Mouse (Mus musculus): ENCODE data around the gene Ssh1. TPM values are rescaled to one million over a fixed set of nuclear protein-coding genes. Genes with fewer than 3 reads are reported as not detected.
A peak's percentile ranks its signal among the peaks of the same experiment; 100 is the strongest.

The Ssh1 gene
- total RNA-seq, 2 experiments from 2014 or later = 30.9 to 31.9 TPM

- peak; percentile 38; the same call in 1 of the 2 replicates for ATAC-seq (replicated peaks; ENCODE audit: low FRiP score, poor library complexity, severe bottlenecking)
Observed at GRCm38 (mm10) chr5:113906958-113907735, 86.5 kb downstream of the Ssh1 start.

GRCm38 (mm10) chr5:113904987-113905386, 88.7 kb downstream of the Ssh1 start:
- no peak for ATAC-seq (replicated peaks; ENCODE audit: low FRiP score, poor library complexity, severe bottlenecking)

- ATAC-seq (replicated peaks; ENCODE audit: low FRiP score, poor library complexity, severe bottlenecking) = no peak
Observed at GRCm38 (mm10) chr5:113902983-113903382, 90.7 kb downstream of the Ssh1 start.

DNA sequence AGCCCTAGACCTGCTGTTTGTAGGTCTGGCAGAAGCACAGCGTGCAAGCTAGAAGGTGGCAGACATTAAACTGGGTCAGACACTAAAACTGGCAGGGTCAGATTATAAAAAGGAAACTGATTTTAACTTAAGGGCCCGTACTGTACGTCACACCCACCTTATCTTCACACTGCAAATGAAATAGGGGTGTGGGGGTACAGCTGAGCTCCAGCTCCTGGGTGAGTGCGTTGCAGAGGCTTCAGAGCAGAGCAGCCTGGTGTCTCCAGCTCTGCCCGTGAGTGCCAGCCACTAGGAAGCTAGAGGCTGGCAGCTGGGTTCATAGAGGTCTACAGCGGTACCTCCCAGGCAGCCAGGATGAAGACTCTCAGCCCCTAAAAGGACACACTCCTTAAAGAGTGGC, 91.7 kb downstream of the Ssh1 start:
- peak; percentile 60 for ATAC-seq (replicated peaks; ENCODE audit: low FRiP score, poor library complexity, severe bottlenecking)

- no peak for ATAC-seq (replicated peaks; ENCODE audit: low FRiP score, poor library complexity, severe bottlenecking)
Observed at GRCm38 (mm10) chr5:113901074-113901571, 92.6 kb downstream of the Ssh1 start.

DNA sequence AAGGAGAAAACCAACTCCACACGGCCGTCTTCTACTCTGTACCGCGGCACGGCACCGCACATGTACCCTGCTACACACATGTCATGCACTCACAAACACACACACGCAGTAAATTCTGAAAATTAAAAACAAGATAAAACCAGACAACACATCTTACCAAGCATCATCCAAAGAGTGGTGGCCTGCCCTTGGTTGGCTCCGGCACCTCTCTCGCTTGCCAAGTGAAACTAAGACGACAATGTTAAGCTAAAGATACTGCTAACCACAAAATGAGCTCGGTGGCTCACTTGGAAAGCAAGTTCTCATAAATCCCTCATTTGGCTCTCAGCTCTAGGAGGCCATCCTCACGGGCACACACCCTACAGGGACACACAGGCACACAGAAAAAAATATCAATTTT, 94.2 kb downstream of the Ssh1 start:
- ATAC-seq (replicated peaks; ENCODE audit: low FRiP score, poor library complexity, severe bottlenecking) = no peak

DNA sequence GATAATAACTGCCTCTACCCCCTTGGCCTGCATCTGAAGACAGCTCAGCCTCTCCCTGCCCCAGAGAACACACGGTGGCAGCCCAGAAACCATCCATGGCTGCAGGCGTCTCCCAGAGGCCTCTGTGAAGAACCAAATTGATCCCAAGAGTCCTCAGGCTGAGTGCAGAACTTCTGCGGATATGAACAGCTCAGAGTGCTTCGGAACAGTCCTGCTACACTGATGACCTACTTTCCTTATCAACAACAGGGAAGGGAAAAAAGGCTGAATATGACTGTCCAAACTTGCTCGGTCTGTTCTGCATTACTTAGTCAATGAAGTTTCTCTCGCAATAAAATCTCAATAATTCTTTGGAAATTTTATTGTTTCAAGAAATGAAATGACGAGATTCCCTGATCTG, 101.7 kb downstream of the Ssh1 start:
- ATAC-seq (replicated peaks; ENCODE audit: low FRiP score, poor library complexity, severe bottlenecking) = no peak

DNA sequence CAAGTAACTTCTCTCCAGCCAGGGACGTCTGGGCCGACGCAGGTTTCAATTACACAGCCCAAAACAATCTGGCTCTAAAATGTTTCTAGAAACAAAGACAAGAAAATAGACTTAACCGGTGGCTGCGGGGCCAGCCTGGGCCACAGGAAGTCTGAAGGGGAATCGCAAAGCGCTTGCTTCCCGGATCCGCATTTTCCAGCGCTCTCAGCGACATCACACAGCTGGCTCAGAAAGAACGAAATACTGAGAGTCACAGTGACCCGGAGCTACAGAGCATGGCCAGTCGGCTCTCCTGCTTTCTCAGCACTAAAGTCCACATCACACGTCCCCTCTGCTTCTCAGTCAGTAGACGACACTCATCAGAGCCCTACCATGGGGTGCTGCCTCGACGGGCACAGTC, 102.8 kb downstream of the Ssh1 start:
- ATAC-seq (replicated peaks; ENCODE audit: low FRiP score, poor library complexity, severe bottlenecking) = no peak

GRCm38 (mm10) chr5:113889912-113890311, 103.8 kb downstream of the Ssh1 start:
- no peak for ATAC-seq (replicated peaks; ENCODE audit: low FRiP score, poor library complexity, severe bottlenecking)

DNA sequence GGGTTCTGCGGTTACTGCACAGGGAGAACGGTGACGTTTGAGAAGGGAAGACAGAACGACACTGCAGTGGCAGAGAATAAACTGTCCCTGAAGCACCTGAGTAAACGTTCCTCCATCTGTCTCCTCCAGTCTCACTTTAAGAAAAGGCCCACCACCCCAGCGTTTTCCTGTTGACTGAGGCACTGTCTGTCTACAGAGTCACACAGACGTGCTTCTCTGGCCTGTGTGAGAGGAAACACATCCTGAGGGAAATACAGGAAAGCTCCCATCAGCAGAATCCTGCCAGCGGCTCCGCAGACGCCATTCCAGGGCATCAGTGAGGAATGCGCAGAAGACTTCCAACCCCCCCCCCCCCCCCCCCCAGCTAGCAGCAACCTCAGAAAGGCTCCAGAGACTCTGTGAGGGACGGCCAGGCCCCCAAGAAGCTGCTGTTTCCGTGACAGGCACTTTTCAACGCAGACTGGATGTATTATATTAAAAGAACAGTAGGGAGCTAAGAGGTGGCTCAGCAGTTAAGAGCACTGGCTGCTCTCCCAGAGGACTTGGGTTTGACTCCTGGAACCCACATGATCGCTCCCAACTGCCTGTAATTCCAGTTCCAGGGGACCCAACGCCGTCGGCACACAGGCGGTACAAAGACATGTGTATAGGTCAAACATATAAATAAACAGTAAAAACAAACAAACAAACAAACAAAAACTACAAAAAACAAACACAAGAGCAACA, 104.3 kb downstream of the Ssh1 start:
- no peak for ATAC-seq (replicated peaks; ENCODE audit: low FRiP score, poor library complexity, severe bottlenecking)

GRCm38 (mm10) chr5:113888186-113888795, 105.4 kb downstream of the Ssh1 start:
- ATAC-seq (replicated peaks; ENCODE audit: low FRiP score, poor library complexity, severe bottlenecking) = no peak

DNA sequence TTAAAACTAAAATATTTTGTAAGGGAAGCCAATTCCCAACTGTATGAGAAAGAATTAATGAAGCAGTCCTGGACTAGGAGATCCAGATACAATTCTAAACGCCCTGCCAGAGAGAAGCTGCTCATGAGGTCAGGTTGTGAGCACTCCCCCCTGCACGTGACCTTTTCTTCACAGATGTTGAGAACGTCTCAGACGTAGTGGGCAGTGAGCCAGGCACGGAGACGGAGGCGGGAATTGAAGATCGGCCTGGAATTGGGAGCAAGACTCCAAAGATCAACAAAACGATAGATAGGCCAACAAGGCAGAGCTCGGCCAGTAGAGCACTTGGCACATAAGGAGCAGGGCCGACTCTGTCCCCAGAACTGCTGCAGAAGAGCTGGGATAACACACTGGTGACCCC, 106.6 kb downstream of the Ssh1 start:
- ATAC-seq (replicated peaks; ENCODE audit: low FRiP score, poor library complexity, severe bottlenecking) = no peak

Other genes starting within 250 kb of the Ssh1 start
- 8.4 and 22.0 TPM in 2 replicates for gene Sart3, start 221.4 kb downstream of the Ssh1 start, total RNA-seq (2015; ENCODE audit: low replicate concordance)
- 32.1 and 44.9 TPM in 2 replicates for gene Sart3, start 221.4 kb downstream of the Ssh1 start, total RNA-seq (2017; ENCODE audit: low replicate concordance)
- gene Iscu, start 221.1 kb downstream of the Ssh1 start, total RNA-seq (2015; ENCODE audit: low replicate concordance) = 54.9 and 75.3 TPM in 2 replicates
- 36.4 and 52.0 TPM in 2 replicates for gene Iscu, start 221.1 kb downstream of the Ssh1 start, total RNA-seq (2017; ENCODE audit: low replicate concordance)
- 2.9 TPM in 1 of 2 replicates, not detected in the other for gene Tmem119, start 193.4 kb downstream of the Ssh1 start, total RNA-seq (2015; ENCODE audit: low replicate concordance)
- gene Tmem119, start 193.4 kb downstream of the Ssh1 start, total RNA-seq (2017; ENCODE audit: low replicate concordance) = 3.0 TPM in 1 of 2 replicates, not detected in the other
- 81.1 and 83.0 TPM in 2 replicates for gene Selplg, start 161.2 kb downstream of the Ssh1 start, total RNA-seq (2015; ENCODE audit: low replicate concordance)
- 26.7 and 29.5 TPM in 2 replicates for gene Selplg, start 161.2 kb downstream of the Ssh1 start, total RNA-seq (2017; ENCODE audit: low replicate concordance)
- gene Coro1c, start 85.1 kb downstream of the Ssh1 start, total RNA-seq (2015; ENCODE audit: low replicate concordance) = 32.7 and 52.3 TPM in 2 replicates
- 43.4 and 52.9 TPM in 2 replicates for gene Coro1c, start 85.1 kb downstream of the Ssh1 start, total RNA-seq (2017; ENCODE audit: low replicate concordance)
- not detected in 2 replicates for gene Dao, start 9.8 kb upstream of the Ssh1 start, total RNA-seq (2015; ENCODE audit: low replicate concordance)
- not detected in 2 replicates for gene Dao, start 9.8 kb upstream of the Ssh1 start, total RNA-seq (2017; ENCODE audit: low replicate concordance)
- 1.8 and 5.0 TPM in 2 replicates for gene Usp30, start 71.6 kb upstream of the Ssh1 start, total RNA-seq (2015; ENCODE audit: low replicate concordance)
- gene Usp30, start 71.6 kb upstream of the Ssh1 start, total RNA-seq (2017; ENCODE audit: low replicate concordance) = 0.68 and 0.77 TPM in 2 replicates
- gene Svop, start 97.7 kb upstream of the Ssh1 start, total RNA-seq (2015; ENCODE audit: low replicate concordance) = not detected in 2 replicates
- 0.13 TPM in 1 of 2 replicates, not detected in the other for gene Svop, start 97.7 kb upstream of the Ssh1 start, total RNA-seq (2017; ENCODE audit: low replicate concordance)
- 1.7 and 7.9 TPM in 2 replicates for gene Alkbh2, start 134.3 kb upstream of the Ssh1 start, total RNA-seq (2015; ENCODE audit: low replicate concordance)
- not detected in 2 replicates for gene Alkbh2, start 134.3 kb upstream of the Ssh1 start, total RNA-seq (2017; ENCODE audit: low replicate concordance)
- gene Ung, start 136.5 kb upstream of the Ssh1 start, total RNA-seq (2015; ENCODE audit: low replicate concordance) = 1.1 and 3.4 TPM in 2 replicates
- 1.7 and 5.5 TPM in 2 replicates for gene Ung, start 136.5 kb upstream of the Ssh1 start, total RNA-seq (2017; ENCODE audit: low replicate concordance)
- 1.3 TPM in 1 of 2 replicates, not detected in the other for gene Acacb, start 152.6 kb upstream of the Ssh1 start, total RNA-seq (2015; ENCODE audit: low replicate concordance)
- gene Acacb, start 152.6 kb upstream of the Ssh1 start, total RNA-seq (2017; ENCODE audit: low replicate concordance) = not detected in 2 replicates